Mouse (Mus musculus): ENCODE results near the gene Cyp4f17. TPM values are rescaled to one million over a fixed set of nuclear protein-coding genes. Genes with fewer than 3 reads are reported as not detected.
"Not testable (repeated sequence)": the region's sequence is repeated elsewhere in the genome, so short reads cannot be mapped to it uniquely, and the experiment has no call there.

Cyp4f17 gene
- polyA plus RNA-seq, 1 experiment from 2014 or later, result 15.5 TPM

GRCm38 (mm10) chr17:32527748-32528147 is 21.9 kb downstream of the Cyp4f17 start:
- H3K4me1 ChIP-seq, result no peaks in the 10 kb centered on the region
- 87% methylated on average over 11 of the region's 11 CpGs for WGBS
- no peak overlapping the region for H3K9ac ChIP-seq
- peaks cover 22% of the 10 kb centered on the region; the same call in 1 of the 2 replicates for H3K36me3 ChIP-seq
- H3K27me3 ChIP-seq, result no peaks in the 10 kb centered on the region
- no peak overlapping the region for H3K27ac ChIP-seq (replicated peaks)
- H3K4me2 ChIP-seq (replicated peaks), result no peak overlapping the region
- H3K9me3 ChIP-seq (replicated peaks), result no peaks in the 10 kb centered on the region
- ATAC-seq (ENCODE audit: insufficient number of reproducible peaks, low FRiP score, low TSS enrichment, low read depth), result no peak
- H3K4me3 ChIP-seq (replicated peaks), result no peak overlapping the region

- no peak overlapping the region for H3K9ac ChIP-seq
- no peak for ATAC-seq (ENCODE audit: insufficient number of reproducible peaks, low FRiP score, low TSS enrichment, low read depth)
- no peaks in the 10 kb centered on the region for H3K9me3 ChIP-seq (replicated peaks)
- H3K27ac ChIP-seq (replicated peaks), result no peak overlapping the region
- no peaks in the 10 kb centered on the region for H3K4me1 ChIP-seq
- H3K36me3 ChIP-seq, result peaks cover 17% of the 10 kb centered on the region; the same call in 1 of the 2 replicates
- WGBS, result 25% methylated on average over 26 of the region's 26 CpGs
- H3K4me2 ChIP-seq (replicated peaks), result peak overlapping the region; percentile 40
- H3K4me3 ChIP-seq (replicated peaks), result no peak overlapping the region; the same call in 1 of the 2 replicates
- H3K27me3 ChIP-seq, result no peaks in the 10 kb centered on the region
These were observed 22.8 kb downstream of the Cyp4f17 start for GRCm38 (mm10) chr17:32528408-32529337.

- H3K36me3 ChIP-seq; H3K9me3 ChIP-seq (replicated peaks); H3K4me1 ChIP-seq; H3K9ac ChIP-seq; H3K27me3 ChIP-seq; H3K27ac ChIP-seq (replicated peaks); H3K4me2 ChIP-seq (replicated peaks); ATAC-seq (ENCODE audit: insufficient number of reproducible peaks, low FRiP score, low TSS enrichment, low read depth); H3K4me3 ChIP-seq (replicated peaks): not testable (repeated sequence)
- 59% methylated on average over 4 of the region's 4 CpGs for WGBS
These were observed 26.5 kb downstream of the Cyp4f17 start for GRCm38 (mm10) chr17:32532356-32532755.

GRCm38 (mm10) chr17:32534068-32534467 is 28.2 kb downstream of the Cyp4f17 start:
- Histone ChIP-seq H3K9ac (no peak overlapping the region), H3K9me3 (replicated peaks) (no peaks in the 10 kb centered on the region), H3K36me3 (no peaks in the 10 kb centered on the region), H3K4me1 (peaks cover 6% of the 10 kb centered on the region), H3K4me2 (replicated peaks) (no peak overlapping the region), H3K27ac (replicated peaks) (no peak overlapping the region), H3K27me3 (no peaks in the 10 kb centered on the region), H3K4me3 (replicated peaks) (no peak overlapping the region)
- 78% methylated on average over 6 of the region's 6 CpGs for WGBS
- ATAC-seq (ENCODE audit: insufficient number of reproducible peaks, low FRiP score, low TSS enrichment, low read depth), result no peak

- not testable (repeated sequence) for H3K27me3 ChIP-seq; H3K4me1 ChIP-seq; H3K27ac ChIP-seq (replicated peaks); H3K9me3 ChIP-seq (replicated peaks); H3K36me3 ChIP-seq
- peak within 1 kb of the TSS; percentile 55 for H3K4me3 ChIP-seq (replicated peaks)
- H3K4me2 ChIP-seq (replicated peaks), result peak within 1 kb of the TSS; percentile 65
- WGBS, result 5% methylated on average over 5 of the region's 5 CpGs
- H3K9ac ChIP-seq, result peak within 1 kb of the TSS; percentile 33; the same call in 1 of the 2 replicates
- ATAC-seq (ENCODE audit: insufficient number of reproducible peaks, low FRiP score, low TSS enrichment, low read depth), result peak; percentile 93
These were observed 30.4 kb downstream of the Cyp4f17 start, which contains the start of gene Cyp4f16 for GRCm38 (mm10) chr17:32536051-32536866. Gene Cyp4f16 (plus strand): TSS chr17:32536558.

GRCm38 (mm10) chr17:32536867-32537250 is 31.0 kb downstream of the Cyp4f17 start:
- no peak for ATAC-seq (ENCODE audit: insufficient number of reproducible peaks, low FRiP score, low TSS enrichment, low read depth)
- Histone ChIP-seq H3K27ac (replicated peaks) (no peak overlapping the region), H3K9ac (peak overlapping the region; percentile 33; the same call in 1 of the 2 replicates), H3K4me3 (replicated peaks) (peak overlapping the region; percentile 55), H3K9me3 (replicated peaks) (no peaks in the 10 kb centered on the region), H3K27me3 (no peaks in the 10 kb centered on the region), H3K4me1 (peaks cover 6% of the 10 kb centered on the region), H3K36me3 (no peaks in the 10 kb centered on the region), H3K4me2 (replicated peaks) (peak overlapping the region; percentile 65)
- WGBS, result 59% methylated on average over 5 of the region's 5 CpGs

- not testable (repeated sequence) for H3K27me3 ChIP-seq; H3K36me3 ChIP-seq; ATAC-seq (ENCODE audit: insufficient number of reproducible peaks, low FRiP score, low TSS enrichment, low read depth); H3K9me3 ChIP-seq (replicated peaks); H3K4me2 ChIP-seq (replicated peaks); H3K27ac ChIP-seq (replicated peaks); H3K4me3 ChIP-seq (replicated peaks); H3K9ac ChIP-seq; H3K4me1 ChIP-seq
- 95% methylated on average over 5 of the region's 5 CpGs for whole genome bisulfite sequencing
These were observed 38.9 kb downstream of the Cyp4f17 start for GRCm38 (mm10) chr17:32544792-32545191.

GRCm38 (mm10) chr17:32550377-32550776 is 44.5 kb downstream of the Cyp4f17 start:
- H3K4me2 ChIP-seq (replicated peaks), result peak overlapping the region; percentile 45
- H3K4me1 ChIP-seq; H3K27ac ChIP-seq (replicated peaks); H3K9ac ChIP-seq; H3K36me3 ChIP-seq; ATAC-seq (ENCODE audit: insufficient number of reproducible peaks, low FRiP score, low TSS enrichment, low read depth); H3K9me3 ChIP-seq (replicated peaks); H3K4me3 ChIP-seq (replicated peaks); H3K27me3 ChIP-seq: not testable (repeated sequence)
- WGBS, result 92% methylated on average over 3 of the region's 3 CpGs

- WGBS, result 15% methylated on average over 20 of the region's 20 CpGs
- Histone ChIP-seq H3K9ac (no peak overlapping the region), H3K4me3 (replicated peaks) (peak overlapping the region; percentile 24), H3K9me3 (replicated peaks) (no peaks in the 10 kb centered on the region), H3K36me3 (no peaks in the 10 kb centered on the region), H3K4me1 (no peaks in the 10 kb centered on the region), H3K4me2 (replicated peaks) (peak overlapping the region; percentile 45), H3K27me3 (no peaks in the 10 kb centered on the region), H3K27ac (replicated peaks) (no peak overlapping the region)
- ATAC-seq (ENCODE audit: insufficient number of reproducible peaks, low FRiP score, low TSS enrichment, low read depth), result peak; percentile 54; the same call in 1 of the 2 replicates
These were observed 45.3 kb downstream of the Cyp4f17 start for GRCm38 (mm10) chr17:32550900-32551770.

GRCm38 (mm10) chr17:32553016-32553415 is 47.2 kb downstream of the Cyp4f17 start:
- 55% methylated on average over 1 of the region's 1 CpGs for WGBS
- H3K27me3 ChIP-seq; H3K9ac ChIP-seq; H3K36me3 ChIP-seq; H3K9me3 ChIP-seq (replicated peaks); H3K4me1 ChIP-seq; H3K4me2 ChIP-seq (replicated peaks); ATAC-seq (ENCODE audit: insufficient number of reproducible peaks, low FRiP score, low TSS enrichment, low read depth); H3K4me3 ChIP-seq (replicated peaks); H3K27ac ChIP-seq (replicated peaks): not testable (repeated sequence)

All from embryonic facial prominence, embryonic 15.5 days (tissue).